21 mouse cellular contexts compared by ENCODE assay signal in the genomic region with DNA sequence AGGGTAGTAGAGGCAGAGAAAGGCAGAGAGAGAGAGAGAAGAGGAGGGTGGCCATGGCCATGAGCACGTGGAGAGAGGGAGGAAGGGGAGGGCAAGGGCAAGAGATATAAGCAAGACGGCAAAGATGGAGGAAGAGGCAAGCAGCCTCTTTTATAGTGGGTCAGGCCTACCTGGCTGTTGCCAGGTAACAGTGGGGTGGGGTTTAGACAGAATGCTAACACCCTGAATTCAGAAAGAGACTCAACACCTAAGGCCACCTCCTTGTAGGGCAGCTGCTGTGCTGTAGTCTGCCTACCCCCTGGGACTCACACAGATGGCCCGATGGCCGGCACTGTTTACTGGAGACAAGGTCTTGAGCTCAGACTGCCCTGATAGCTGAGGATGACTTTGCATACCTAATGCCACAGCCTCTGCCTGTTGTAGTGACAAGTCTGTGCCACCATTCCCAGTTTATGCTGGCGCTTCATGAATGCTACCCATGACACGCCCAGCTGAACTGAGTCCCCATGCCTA.
DNase-seq lines count a peak whose midpoint lies in the region; ATAC-seq and TF ChIP-seq lines count a peak whose summit lies in the region.
"Had no signal": no experiment of that assay in that cellular context is flagged by ENCODE, and none has a peak within 500 bp of the region (broad histone marks: within the 10 kb centered on the region; RNA-seq: fewer than 3 reads in every experiment).

No protein-coding gene starts in this region.

- no peak overlapping the region for H3K4me3 ChIP-seq in kidney, embryonic 15.5 days (replicated peaks)
- no peak overlapping the region for H3K4me3 ChIP-seq in kidney, adult 2 months (ENCODE audit: insufficient read depth, low read depth, low read length)
- H3K4me3 ChIP-seq in midbrain, embryonic 11.5 days (ENCODE audit: low read depth, low read length), result no peak overlapping the region
- H3K4me3 ChIP-seq in midbrain, embryonic 16.5 days (ENCODE audit: low read depth, low read length), result no peak overlapping the region
- H3K4me3 ChIP-seq: embryonic facial prominence, embryonic 12.5 days; forebrain, embryonic 15.5 days; heart, embryonic 10.5 days; hindbrain, embryonic 13.5 days had no signal

- no peaks in the 10 kb centered on the region for H3K36me3 ChIP-seq in kidney, embryonic 15.5 days
- no peaks in the 10 kb centered on the region for H3K36me3 ChIP-seq in kidney, adult 2 months (ENCODE audit: control insufficient read depth, insufficient read depth, low read length)
- no peaks in the 10 kb centered on the region for H3K36me3 ChIP-seq in midbrain, embryonic 11.5 days (ENCODE audit: control insufficient read depth, insufficient read depth, low read length)
- no peaks in the 10 kb centered on the region for H3K36me3 ChIP-seq in midbrain, embryonic 16.5 days (ENCODE audit: control insufficient read depth, insufficient read depth, low read length)
- H3K36me3 ChIP-seq: embryonic facial prominence, embryonic 12.5 days; forebrain, embryonic 15.5 days; heart, embryonic 10.5 days; hindbrain, embryonic 13.5 days had no signal

- no peak overlapping the region for H3K9ac ChIP-seq in kidney, embryonic 15.5 days
- no peak overlapping the region for H3K9ac ChIP-seq in midbrain, embryonic 11.5 days (ENCODE audit: low read length)
- no peak overlapping the region for H3K9ac ChIP-seq in midbrain, embryonic 16.5 days (ENCODE audit: low read depth, low read length)
- H3K9ac ChIP-seq: embryonic facial prominence, embryonic 12.5 days; forebrain, embryonic 15.5 days; hindbrain, embryonic 13.5 days had no signal

- no peaks in the 10 kb centered on the region for H3K9me3 ChIP-seq in kidney, embryonic 15.5 days (replicated peaks)
- H3K9me3 ChIP-seq in midbrain, embryonic 11.5 days (ENCODE audit: control insufficient read depth, low read length), result no peaks in the 10 kb centered on the region
- no peaks in the 10 kb centered on the region for H3K9me3 ChIP-seq in midbrain, embryonic 16.5 days (replicated peaks; ENCODE audit: control insufficient read depth, low read length, poor library complexity, severe bottlenecking)
- H3K9me3 ChIP-seq: embryonic facial prominence, embryonic 12.5 days; forebrain, embryonic 15.5 days; heart, embryonic 10.5 days; hindbrain, embryonic 13.5 days had no signal

- H3K4me1 ChIP-seq in kidney, embryonic 15.5 days, result peaks cover 42% of the 10 kb centered on the region
- peaks cover 5% of the 10 kb centered on the region; the same call in 1 of the 2 replicates for H3K4me1 ChIP-seq in kidney, adult 2 months (ENCODE audit: control insufficient read depth, insufficient read depth, low read length)
- peaks cover 4% of the 10 kb centered on the region; the same call in 1 of the 2 replicates for H3K4me1 ChIP-seq in midbrain, embryonic 11.5 days (ENCODE audit: control insufficient read depth, insufficient read depth, low read length)
- H3K4me1 ChIP-seq in midbrain, embryonic 16.5 days (ENCODE audit: control insufficient read depth, insufficient read depth, low read length), result peaks cover 3% of the 10 kb centered on the region; the same call in 1 of the 2 replicates

- no peak overlapping the region for H3K4me2 ChIP-seq in kidney, embryonic 15.5 days
- no peak overlapping the region for H3K4me2 ChIP-seq in midbrain, embryonic 11.5 days
- no peak overlapping the region for H3K4me2 ChIP-seq in midbrain, embryonic 16.5 days (ENCODE audit: low read length)
- H3K4me2 ChIP-seq: embryonic facial prominence, embryonic 12.5 days; forebrain, embryonic 15.5 days; hindbrain, embryonic 13.5 days had no signal

- H3K27me3 ChIP-seq in kidney, embryonic 15.5 days, result no peaks in the 10 kb centered on the region
- no peaks in the 10 kb centered on the region for H3K27me3 ChIP-seq in kidney, adult 2 months (replicated peaks; ENCODE audit: control insufficient read depth, insufficient read depth, low read length)
- no peaks in the 10 kb centered on the region for H3K27me3 ChIP-seq in midbrain, embryonic 11.5 days (ENCODE audit: control insufficient read depth, insufficient read depth, low read length)
- no peaks in the 10 kb centered on the region for H3K27me3 ChIP-seq in midbrain, embryonic 16.5 days (ENCODE audit: control insufficient read depth, insufficient read depth, low read depth, low read length)
- H3K27me3 ChIP-seq: embryonic facial prominence, embryonic 12.5 days; forebrain, embryonic 15.5 days had no signal

- no peak for TF ChIP-seq POLR2A in kidney, adult 2 months (IDR thresholded peaks at IDR 0.05; ENCODE audit: low read depth, low read length)

- ATAC-seq in kidney, embryonic 15.5 days (replicated peaks; ENCODE audit: low FRiP score), result no peak
- 0 out of 2 replicates have a peak, but pooled peaks have one; percentile 30 for ATAC-seq in midbrain, embryonic 11.5 days (ENCODE audit: low FRiP score)
- no peak for ATAC-seq in midbrain, embryonic 16.5 days
- ATAC-seq in frontal cortex, adult (ENCODE audit: low TSS enrichment), result no peak
- ATAC-seq: activated CD4-positive, CD25-positive, alpha-beta regulatory T cell, adult 4 months; forebrain, embryonic 15.5 days; hindbrain, postnatal 0 days had no signal

- no peak for DNase-seq in kidney, adult 2 months
- no peak for DNase-seq in midbrain, embryonic 11.5 days (ENCODE audit: low spot score, missing footprints)
- DNase-seq in ES-CJ7 (ENCODE audit: low read depth, low spot score), result peak; percentile 81
- DNase-seq in ZHBTc4 (ENCODE audit: low read depth, low spot score), result peak; percentile 55
- DNase-seq in urinary bladder, postnatal 10 days (ENCODE audit: low spot score), result no peak
- DNase-seq: adrenal gland, postnatal 25 days; cerebellum, adult 11 months; cerebellum, adult 8-10 months; cerebellum, postnatal 25 days; gastrocnemius, postnatal 36 days; heart, adult 11 months; heart, postnatal 14 days had no signal

- WGBS in kidney, embryonic 15.5 days, result 85% methylated on average over 6 of the region's 6 CpGs
- 93% methylated on average over 6 of the region's 6 CpGs for WGBS in kidney, adult 2 months
- WGBS in midbrain, embryonic 11.5 days, result 73% methylated on average over 6 of the region's 6 CpGs
- WGBS in midbrain, embryonic 16.5 days, result 67% methylated on average over 6 of the region's 6 CpGs

- peak overlapping the region; percentile 67 for H3K27ac ChIP-seq in kidney, embryonic 15.5 days
- no peak overlapping the region for H3K27ac ChIP-seq in kidney, adult 2 months (ENCODE audit: insufficient read depth, low read depth, low read length)
- H3K27ac ChIP-seq in midbrain, embryonic 11.5 days (ENCODE audit: low read depth, low read length), result no peak overlapping the region
- no peak overlapping the region for H3K27ac ChIP-seq in midbrain, embryonic 16.5 days (ENCODE audit: low read length)
- H3K27ac ChIP-seq: embryonic facial prominence, embryonic 12.5 days; forebrain, embryonic 15.5 days; heart, embryonic 10.5 days; hindbrain, embryonic 13.5 days; hindbrain, postnatal 0 days had no signal

- no peak for TF ChIP-seq CTCF in kidney, adult 2 months (conservative IDR thresholded peaks at IDR 0.05; ENCODE audit: insufficient read depth, insufficient read length, low read depth, low read length)

Comparison
In these comparisons a context has a peak if more than half of its experiments do, and no peak if none do; other contexts are left out.
1. DNase-seq: peak in ES-CJ7 (single experiment) and ZHBTc4 (single experiment); none in kidney, adult 2 months (single experiment), midbrain, embryonic 11.5 days (single experiment) and urinary bladder, postnatal 10 days (single experiment).